8 mouse cellular contexts compared by ENCODE assay signal in genomic region chr11:103997385-103997784, GRCm38 (mm10). TPM values are rescaled to one million over a fixed set of nuclear protein-coding genes. Genes with fewer than 3 reads are reported as not detected.
DNase-seq lines count a peak whose midpoint lies in the region; ATAC-seq and TF ChIP-seq lines count a peak whose summit lies in the region.

No protein-coding gene starts in this region.

- H3K4me1 ChIP-seq in kidney, adult 2 months (ENCODE audit: control insufficient read depth, insufficient read depth, low read length), result no peaks in the 10 kb centered on the region
- H3K4me1 ChIP-seq in kidney, embryonic 16.5 days (ENCODE audit: insufficient read depth, low read length), result no peaks in the 10 kb centered on the region
- no peaks in the 10 kb centered on the region for H3K4me1 ChIP-seq in limb, embryonic 11.5 days (ENCODE audit: control insufficient read depth, insufficient read depth, low read length)

- no peak for ATAC-seq in kidney, embryonic 16.5 days (ENCODE audit: low FRiP score, low TSS enrichment)
- ATAC-seq in limb, embryonic 11.5 days (ENCODE audit: insufficient number of reproducible peaks, low FRiP score, low TSS enrichment, low read depth), result no peak

- 16% methylated on average over 5 of the region's 5 CpGs for WGBS in kidney, adult 2 months
- 16% methylated on average over 5 of the region's 5 CpGs for WGBS in kidney, embryonic 16.5 days
- WGBS in limb, embryonic 11.5 days, result 13% methylated on average over 5 of the region's 5 CpGs

- H3K9me3 ChIP-seq in kidney, embryonic 16.5 days (ENCODE audit: low read length), result no peaks in the 10 kb centered on the region
- no peaks in the 10 kb centered on the region for H3K9me3 ChIP-seq in limb, embryonic 11.5 days (ENCODE audit: control insufficient read depth, low read length)

- no peaks in the 10 kb centered on the region for H3K36me3 ChIP-seq in kidney, adult 2 months (ENCODE audit: control insufficient read depth, insufficient read depth, low read length)
- H3K36me3 ChIP-seq in kidney, embryonic 16.5 days (ENCODE audit: insufficient read depth, low read length), result no peaks in the 10 kb centered on the region
- H3K36me3 ChIP-seq in limb, embryonic 11.5 days (ENCODE audit: control insufficient read depth, insufficient read depth, low read length), result no peaks in the 10 kb centered on the region

- no peak overlapping the region for H3K4me2 ChIP-seq in kidney, embryonic 16.5 days (replicated peaks; ENCODE audit: low read depth, low read length)
- no peak overlapping the region for H3K4me2 ChIP-seq in limb, embryonic 11.5 days (ENCODE audit: low read depth, severe bottlenecking)

- peak; percentile 50 for DNase-seq in kidney, adult 2 months
- peak; percentile 88 for DNase-seq in adrenal gland, postnatal 14 days
- DNase-seq in embryo, embryonic 11.5 days (ENCODE audit: low read depth, low spot score), result peak; percentile 51
- DNase-seq in hindlimb bud, embryonic 11.5 days (ENCODE audit: extremely low spot score, low read depth, low spot score), result peak; percentile 28
- peak; percentile 79 for DNase-seq in limb, embryonic 11.5 days (ENCODE audit: low spot score)
- DNase-seq in ovary, postnatal 14 days (ENCODE audit: low spot score), result peak; percentile 52
- peak; percentile 35 for DNase-seq in thymus, postnatal 14 days

- no peak for TF ChIP-seq POLR2A in kidney, adult 2 months (IDR thresholded peaks at IDR 0.05; ENCODE audit: low read depth, low read length)

- H3K27me3 ChIP-seq in kidney, adult 2 months (replicated peaks; ENCODE audit: control insufficient read depth, insufficient read depth, low read length), result no peaks in the 10 kb centered on the region
- 0 out of 2 replicates have a peak, but pooled peaks cover 3% of the 10 kb centered on the region for H3K27me3 ChIP-seq in kidney, embryonic 16.5 days (ENCODE audit: insufficient read depth, low read length)
- no peaks in the 10 kb centered on the region for H3K27me3 ChIP-seq in limb, embryonic 11.5 days (ENCODE audit: control insufficient read depth, insufficient read depth, low read length)

- no peak overlapping the region for H3K4me3 ChIP-seq in kidney, adult 2 months (ENCODE audit: insufficient read depth, low read depth, low read length)
- no peak overlapping the region for H3K4me3 ChIP-seq in kidney, embryonic 16.5 days (ENCODE audit: low read length)
- no peak overlapping the region for H3K4me3 ChIP-seq in limb, embryonic 11.5 days (ENCODE audit: low read depth, low read length)

- peak; percentile 85 for TF ChIP-seq CTCF in kidney, adult 2 months (conservative IDR thresholded peaks at IDR 0.05; ENCODE audit: insufficient read depth, insufficient read length, low read depth, low read length)

- no peak overlapping the region for H3K27ac ChIP-seq in kidney, adult 2 months (ENCODE audit: insufficient read depth, low read depth, low read length)
- no peak overlapping the region for H3K27ac ChIP-seq in kidney, embryonic 16.5 days (ENCODE audit: low read length)
- no peak overlapping the region for H3K27ac ChIP-seq in limb, embryonic 11.5 days (replicated peaks; ENCODE audit: low read depth, low read length)

- H3K9ac ChIP-seq in kidney, embryonic 16.5 days (replicated peaks; ENCODE audit: low read length), result no peak overlapping the region
- no peak overlapping the region for H3K9ac ChIP-seq in limb, embryonic 11.5 days (ENCODE audit: low read length)

RNA-seq across cellular contexts. Expression of gene Arf2, which starts 30.8 kb away (rescaled TPM):
- 12.9 and 15.0 TPM in 2 replicates for polyA plus RNA-seq in kidney, adult 2 months (2012; rRNA removed)
- 67.8 and 69.8 TPM in 2 replicates for polyA plus RNA-seq in kidney, embryonic 16.5 days (2015; fragmentation: Nextera tagmentation; extraction: Ambion mirVana)
- 41.1 and 47.7 TPM in 2 replicates for total RNA-seq in adrenal gland, postnatal 14 days (2021)
- polyA plus RNA-seq in limb, embryonic 11.5 days (2014; fragmentation: Nextera tagmentation; extraction: Ambion mirVana), result 77.4 and 82.0 TPM in 2 replicates

RNA-seq across cellular contexts. Expression of gene Nsf, which starts 43.5 kb away (rescaled TPM):
- polyA plus RNA-seq in kidney, adult 2 months (2012; rRNA removed), result 35.4 and 39.4 TPM in 2 replicates
- polyA plus RNA-seq in kidney, embryonic 16.5 days (2015; fragmentation: Nextera tagmentation; extraction: Ambion mirVana), result 47.5 and 54.2 TPM in 2 replicates
- 109 and 122 TPM in 2 replicates for total RNA-seq in adrenal gland, postnatal 14 days (2021)
- polyA plus RNA-seq in limb, embryonic 11.5 days (2014; fragmentation: Nextera tagmentation; extraction: Ambion mirVana), result 46.3 and 51.2 TPM in 2 replicates

Comparison
In these comparisons a context has a peak if more than half of its experiments do, and no peak if none do; other contexts are left out.
1. DNase-seq: peak in every context shown above with its lines; median percentile 88 in adrenal gland, postnatal 14 days; 79 in limb, embryonic 11.5 days; 52 in ovary, postnatal 14 days; 51 in embryo, embryonic 11.5 days; 50 in kidney, adult 2 months; 35 in thymus, postnatal 14 days; 28 in hindlimb bud, embryonic 11.5 days.